Mouse (Mus musculus): ENCODE results near the gene Scrn1. TPM values are rescaled to one million over a fixed set of nuclear protein-coding genes. Genes with fewer than 3 reads are reported as not detected.

Scrn1 gene
- polyA plus RNA-seq, 1 experiment from 2014 or later: 9.1 TPM

DNA sequence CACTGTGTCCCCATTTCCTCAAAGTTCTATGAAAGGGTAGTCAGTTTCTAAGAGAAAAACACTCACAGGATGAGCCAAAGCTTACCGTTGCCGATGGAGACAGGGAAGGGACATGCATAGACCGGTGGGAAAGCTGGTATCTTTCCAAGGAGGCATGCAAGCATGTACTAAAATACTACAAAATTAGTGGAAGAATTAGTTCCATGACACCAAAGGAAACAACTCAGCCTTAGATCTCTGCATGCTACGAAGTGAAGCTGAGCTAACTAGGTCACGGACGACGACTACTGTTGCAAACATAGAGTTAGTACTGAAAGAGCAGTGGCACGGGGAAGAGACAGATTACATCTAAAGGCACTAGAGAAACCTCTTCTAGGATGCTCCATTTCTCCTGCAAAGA lies 20.6 kb upstream of the Scrn1 start:
- Histone ChIP-seq H3K27me3 (ENCODE audit: control insufficient read depth, insufficient read depth, low read length) (no peaks in the 10 kb centered on the region), H3K9me3 (ENCODE audit: control insufficient read depth, low read length) (no peaks in the 10 kb centered on the region), H3K27ac (replicated peaks; ENCODE audit: low read depth, low read length) (no peak overlapping the region), H3K4me2 (ENCODE audit: low read depth, severe bottlenecking) (no peak overlapping the region), H3K4me3 (ENCODE audit: low read depth, low read length) (no peak overlapping the region), H3K9ac (ENCODE audit: low read length) (no peak overlapping the region), H3K4me1 (ENCODE audit: control insufficient read depth, insufficient read depth, low read length) (peaks cover 5% of the 10 kb centered on the region; the same call in 1 of the 2 replicates), H3K36me3 (ENCODE audit: control insufficient read depth, insufficient read depth, low read length) (no peaks in the 10 kb centered on the region)
- ATAC-seq (ENCODE audit: insufficient number of reproducible peaks, low FRiP score, low TSS enrichment, low read depth) (no peak), DNase-seq (ENCODE audit: low spot score) (no peak)
- 84% methylated on average over 8 of the region's 8 CpGs for WGBS

DNA sequence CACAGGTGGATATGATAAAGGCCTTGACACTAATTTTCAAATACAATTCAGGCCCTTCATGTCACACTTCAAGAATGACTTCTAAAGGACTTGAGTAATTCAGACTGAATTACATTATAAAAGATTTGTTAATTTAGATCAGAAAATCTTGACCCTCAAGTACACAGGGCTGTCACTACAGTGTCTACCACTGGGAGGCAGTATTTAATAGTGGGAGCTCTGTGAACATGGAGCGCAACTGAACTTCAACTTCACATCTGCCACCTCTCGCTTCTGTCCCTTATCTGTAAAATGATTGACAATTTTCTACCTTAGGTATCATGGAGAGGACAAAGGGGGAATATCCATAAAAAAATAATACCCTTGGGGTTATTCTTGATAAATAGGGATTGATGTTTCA lies 19.9 kb upstream of the Scrn1 start:
- H3K4me1 ChIP-seq (ENCODE audit: control insufficient read depth, insufficient read depth, low read length): peaks cover under 1% of the 10 kb centered on the region; the same call in 1 of the 2 replicates
- no peak overlapping the region for H3K9ac ChIP-seq (ENCODE audit: low read length)
- H3K9me3 ChIP-seq (ENCODE audit: control insufficient read depth, low read length): no peaks in the 10 kb centered on the region
- no peak overlapping the region for H3K27ac ChIP-seq (replicated peaks; ENCODE audit: low read depth, low read length)
- H3K27me3 ChIP-seq (ENCODE audit: control insufficient read depth, insufficient read depth, low read length): no peaks in the 10 kb centered on the region
- ATAC-seq (ENCODE audit: insufficient number of reproducible peaks, low FRiP score, low TSS enrichment, low read depth): no peak
- WGBS: 23% methylated on average over 2 of the region's 2 CpGs
- H3K36me3 ChIP-seq (ENCODE audit: control insufficient read depth, insufficient read depth, low read length): no peaks in the 10 kb centered on the region
- peak; percentile 59 for DNase-seq (ENCODE audit: low spot score)
- no peak overlapping the region for H3K4me2 ChIP-seq (ENCODE audit: low read depth, severe bottlenecking)
- H3K4me3 ChIP-seq (ENCODE audit: low read depth, low read length): no peak overlapping the region

DNA sequence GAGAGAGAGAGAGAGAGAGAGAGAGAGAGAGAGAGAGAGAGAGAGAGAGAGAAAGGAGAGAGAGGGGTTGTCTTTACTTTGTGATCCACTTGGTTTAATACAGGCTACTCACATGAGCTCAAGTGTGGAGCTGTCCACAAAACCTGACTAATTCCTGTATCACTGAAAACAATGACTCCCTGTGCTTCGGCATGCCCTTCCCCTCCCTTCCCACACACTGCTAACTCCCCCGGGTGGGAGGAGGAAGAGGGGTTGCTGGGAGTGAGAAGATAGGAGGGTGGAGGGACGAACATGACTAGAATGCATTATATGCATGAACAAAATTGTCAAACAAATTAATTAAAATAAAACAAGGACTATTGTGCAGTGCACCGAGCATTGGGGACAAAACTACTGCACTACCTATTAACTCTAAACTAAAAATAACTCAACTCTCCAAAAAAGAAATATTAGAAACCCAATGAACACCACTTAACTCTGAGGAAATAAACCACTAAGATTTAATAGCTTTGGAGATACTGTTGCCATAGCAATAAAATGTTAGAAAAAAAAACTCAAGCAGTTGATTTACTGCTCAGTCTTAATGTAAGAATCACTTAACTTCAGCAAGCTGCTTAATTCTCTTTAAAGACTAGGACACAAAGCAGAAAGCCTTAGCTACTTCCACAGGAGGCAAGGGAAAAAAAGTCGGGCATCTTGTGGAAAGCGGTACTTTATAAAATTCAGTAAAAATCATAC lies 7.1 kb upstream of the Scrn1 start:
- no peak for ATAC-seq (ENCODE audit: insufficient number of reproducible peaks, low FRiP score, low TSS enrichment, low read depth)
- H3K4me2 ChIP-seq (ENCODE audit: low read depth, severe bottlenecking): no peak overlapping the region
- H3K4me3 ChIP-seq (ENCODE audit: low read depth, low read length): no peak overlapping the region
- WGBS: 44% methylated on average over 6 of the region's 6 CpGs
- no peaks in the 10 kb centered on the region for H3K36me3 ChIP-seq (ENCODE audit: control insufficient read depth, insufficient read depth, low read length)
- H3K27ac ChIP-seq (replicated peaks; ENCODE audit: low read depth, low read length): no peak overlapping the region
- no peaks in the 10 kb centered on the region for H3K9me3 ChIP-seq (ENCODE audit: control insufficient read depth, low read length)
- no peak for DNase-seq (ENCODE audit: low spot score)
- no peak overlapping the region for H3K9ac ChIP-seq (ENCODE audit: low read length)
- H3K4me1 ChIP-seq (ENCODE audit: control insufficient read depth, insufficient read depth, low read length): 0 out of 2 replicates have a peak, but pooled peaks cover 6% of the 10 kb centered on the region
- H3K27me3 ChIP-seq (ENCODE audit: control insufficient read depth, insufficient read depth, low read length): no peaks in the 10 kb centered on the region

DNA sequence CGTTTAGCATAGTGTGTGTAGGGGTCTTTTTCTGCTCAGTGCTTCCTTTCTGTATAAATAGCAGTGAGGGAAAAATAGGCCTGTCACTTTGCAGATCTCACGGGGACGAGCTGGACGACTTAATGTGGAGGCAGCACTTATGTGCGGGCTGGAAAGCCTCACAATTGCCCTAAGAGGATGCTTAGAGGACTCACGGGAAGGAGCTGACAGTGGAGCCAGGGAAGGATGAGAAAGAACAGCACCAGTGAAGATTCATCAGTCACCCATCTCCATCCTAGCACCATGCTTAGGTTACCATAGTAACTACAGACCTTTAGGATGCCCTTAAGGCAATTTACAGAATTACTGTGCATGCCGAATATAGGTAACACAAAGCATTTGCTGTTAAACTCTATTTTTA lies 3.5 kb upstream of the Scrn1 start:
- 38% methylated on average over 7 of the region's 7 CpGs for WGBS
- H3K27ac ChIP-seq (replicated peaks; ENCODE audit: low read depth, low read length): no peak overlapping the region
- no peak overlapping the region for H3K4me2 ChIP-seq (ENCODE audit: low read depth, severe bottlenecking)
- H3K36me3 ChIP-seq (ENCODE audit: control insufficient read depth, insufficient read depth, low read length): no peaks in the 10 kb centered on the region
- H3K27me3 ChIP-seq (ENCODE audit: control insufficient read depth, insufficient read depth, low read length): no peaks in the 10 kb centered on the region
- 0 out of 2 replicates have a peak, but pooled peaks cover 5% of the 10 kb centered on the region for H3K4me1 ChIP-seq (ENCODE audit: control insufficient read depth, insufficient read depth, low read length)
- DNase-seq (ENCODE audit: low spot score) (no peak), ATAC-seq (ENCODE audit: insufficient number of reproducible peaks, low FRiP score, low TSS enrichment, low read depth) (no peak)
- H3K9me3 ChIP-seq (ENCODE audit: control insufficient read depth, low read length): no peaks in the 10 kb centered on the region
- no peak overlapping the region for H3K9ac ChIP-seq (ENCODE audit: low read length)
- no peak overlapping the region for H3K4me3 ChIP-seq (ENCODE audit: low read depth, low read length)

DNA sequence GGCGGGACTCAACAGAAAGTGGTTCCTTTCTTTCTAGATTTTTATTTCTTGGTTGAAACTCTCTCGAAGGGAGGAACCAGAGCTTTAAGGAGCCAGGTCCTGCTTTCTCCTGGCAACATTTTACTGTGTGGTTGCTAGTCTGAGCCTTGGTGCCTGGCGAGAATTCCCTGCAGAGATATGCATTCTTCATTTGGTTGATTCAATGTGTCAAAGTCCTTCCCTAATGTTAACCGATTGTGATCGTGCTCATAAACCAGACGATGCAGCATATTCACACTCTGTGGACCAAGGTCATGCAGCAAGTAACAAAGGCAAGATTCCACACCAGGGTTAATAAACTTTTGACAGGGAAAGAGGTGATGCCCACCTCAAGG lies 244 bp upstream of the Scrn1 start:
- 0 out of 2 replicates have a peak, but pooled peaks cover 5% of the 10 kb centered on the region for H3K4me1 ChIP-seq (ENCODE audit: control insufficient read depth, insufficient read depth, low read length)
- peak overlapping the region; percentile 40 for H3K4me3 ChIP-seq (ENCODE audit: low read depth, low read length)
- no peak for DNase-seq (ENCODE audit: low spot score)
- peak overlapping the region; percentile 43; the same call in 1 of the 2 replicates for H3K9ac ChIP-seq (ENCODE audit: low read length)
- H3K27ac ChIP-seq (replicated peaks; ENCODE audit: low read depth, low read length): no peak overlapping the region; the same call in 1 of the 2 replicates
- H3K9me3 ChIP-seq (ENCODE audit: control insufficient read depth, low read length): no peaks in the 10 kb centered on the region
- peak overlapping the region; percentile 79 for H3K4me2 ChIP-seq (ENCODE audit: low read depth, severe bottlenecking)
- no peaks in the 10 kb centered on the region for H3K36me3 ChIP-seq (ENCODE audit: control insufficient read depth, insufficient read depth, low read length)
- WGBS: 20% methylated on average over 6 of the region's 6 CpGs
- no peaks in the 10 kb centered on the region for H3K27me3 ChIP-seq (ENCODE audit: control insufficient read depth, insufficient read depth, low read length)
- no peak for ATAC-seq (ENCODE audit: insufficient number of reproducible peaks, low FRiP score, low TSS enrichment, low read depth)

DNA sequence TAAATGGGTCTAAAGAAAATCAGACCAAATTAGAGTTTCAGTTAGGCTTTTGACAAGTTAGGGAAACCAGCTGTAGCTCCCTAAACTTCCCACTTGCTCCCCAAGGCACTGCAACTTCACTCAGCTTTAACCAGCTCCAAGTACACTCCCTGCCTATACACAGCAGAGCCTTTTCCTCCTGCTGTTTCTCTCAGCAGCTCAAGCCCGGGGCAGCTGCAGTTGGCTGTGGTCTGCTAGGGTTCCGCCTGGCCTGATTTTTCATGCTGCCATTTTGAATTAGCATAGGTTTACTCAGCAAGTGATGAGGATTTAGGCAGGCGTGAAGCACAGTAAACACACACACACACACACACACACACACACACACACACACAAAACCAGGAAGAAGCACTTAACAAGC lies 1.3 kb downstream of the Scrn1 start:
- Histone ChIP-seq H3K4me2 (ENCODE audit: low read depth, severe bottlenecking) (peak overlapping the region; percentile 79; the same call in 1 of the 2 replicates), H3K9me3 (ENCODE audit: control insufficient read depth, low read length) (no peaks in the 10 kb centered on the region), H3K36me3 (ENCODE audit: control insufficient read depth, insufficient read depth, low read length) (no peaks in the 10 kb centered on the region), H3K4me3 (ENCODE audit: low read depth, low read length) (no peak overlapping the region), H3K27me3 (ENCODE audit: control insufficient read depth, insufficient read depth, low read length) (no peaks in the 10 kb centered on the region), H3K27ac (replicated peaks; ENCODE audit: low read depth, low read length) (no peak overlapping the region), H3K9ac (ENCODE audit: low read length) (no peak overlapping the region), H3K4me1 (ENCODE audit: control insufficient read depth, insufficient read depth, low read length) (0 out of 2 replicates have a peak, but pooled peaks cover 5% of the 10 kb centered on the region)
- ATAC-seq (ENCODE audit: insufficient number of reproducible peaks, low FRiP score, low TSS enrichment, low read depth) (no peak), DNase-seq (ENCODE audit: low spot score) (peak; percentile 40)
- whole genome bisulfite sequencing: 35% methylated on average over 3 of the region's 3 CpGs

DNA sequence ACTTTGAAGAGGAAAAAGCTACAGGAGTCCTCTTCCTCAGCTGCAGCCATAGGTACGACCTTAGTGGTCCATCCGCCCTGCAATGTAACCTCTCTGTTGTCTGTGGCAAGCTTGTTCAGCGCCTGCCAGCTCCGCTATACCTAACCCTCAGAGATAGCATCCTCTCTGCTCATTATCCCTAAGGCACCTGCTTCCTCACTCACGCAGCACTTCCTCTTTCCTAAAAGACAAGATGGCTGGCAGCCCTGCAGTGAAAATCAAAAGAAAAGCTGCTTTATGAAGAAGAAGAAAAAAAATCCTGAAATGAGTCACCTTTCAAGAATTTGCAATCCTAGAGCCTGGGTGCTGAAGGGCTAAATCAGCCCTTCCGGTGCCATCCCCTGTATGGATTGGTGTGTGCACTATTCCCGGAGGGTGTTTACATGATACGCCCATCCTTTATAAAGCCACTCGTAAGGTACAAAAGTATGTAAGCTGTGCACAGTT lies 1.7 kb downstream of the Scrn1 start:
- no peak overlapping the region for H3K27ac ChIP-seq (replicated peaks; ENCODE audit: low read depth, low read length)
- H3K4me1 ChIP-seq (ENCODE audit: control insufficient read depth, insufficient read depth, low read length): 0 out of 2 replicates have a peak, but pooled peaks cover 3% of the 10 kb centered on the region
- H3K9ac ChIP-seq (ENCODE audit: low read length): no peak overlapping the region
- H3K4me2 ChIP-seq (ENCODE audit: low read depth, severe bottlenecking): no peak overlapping the region
- DNase-seq (ENCODE audit: low spot score): no peak
- H3K27me3 ChIP-seq (ENCODE audit: control insufficient read depth, insufficient read depth, low read length): no peaks in the 10 kb centered on the region
- 72% methylated on average over 9 of the region's 9 CpGs for WGBS
- H3K4me3 ChIP-seq (ENCODE audit: low read depth, low read length): no peak overlapping the region
- no peaks in the 10 kb centered on the region for H3K36me3 ChIP-seq (ENCODE audit: control insufficient read depth, insufficient read depth, low read length)
- no peaks in the 10 kb centered on the region for H3K9me3 ChIP-seq (ENCODE audit: control insufficient read depth, low read length)
- ATAC-seq (ENCODE audit: insufficient number of reproducible peaks, low FRiP score, low TSS enrichment, low read depth): no peak

DNA sequence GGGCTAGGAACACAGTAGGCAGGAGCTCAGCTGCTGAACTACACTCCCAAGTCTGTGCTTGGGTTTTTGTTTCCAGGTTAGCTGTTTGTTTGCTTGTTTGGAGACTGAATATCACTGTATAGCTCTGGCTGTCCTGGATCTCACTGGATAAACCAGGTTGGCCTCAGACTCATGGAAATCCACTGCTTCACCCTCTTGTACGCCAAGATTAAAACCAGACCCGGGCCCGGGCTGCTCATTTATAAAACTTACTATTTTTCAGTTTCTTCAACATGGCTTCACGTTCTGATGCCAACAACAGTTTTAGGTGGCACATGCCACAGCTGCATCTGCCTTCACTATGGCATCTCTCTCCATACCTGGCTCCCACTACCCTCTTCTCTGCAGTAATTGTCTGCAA lies 2.7 kb downstream of the Scrn1 start:
- H3K4me2 ChIP-seq (ENCODE audit: low read depth, severe bottlenecking): no peak overlapping the region
- H3K4me3 ChIP-seq (ENCODE audit: low read depth, low read length): no peak overlapping the region
- H3K4me1 ChIP-seq (ENCODE audit: control insufficient read depth, insufficient read depth, low read length): 0 out of 2 replicates have a peak, but pooled peaks cover 3% of the 10 kb centered on the region
- 92% methylated on average over 4 of the region's 4 CpGs for WGBS
- no peak overlapping the region for H3K27ac ChIP-seq (replicated peaks; ENCODE audit: low read depth, low read length)
- H3K9me3 ChIP-seq (ENCODE audit: control insufficient read depth, low read length): no peaks in the 10 kb centered on the region
- H3K9ac ChIP-seq (ENCODE audit: low read length): no peak overlapping the region
- H3K36me3 ChIP-seq (ENCODE audit: control insufficient read depth, insufficient read depth, low read length): no peaks in the 10 kb centered on the region
- DNase-seq (ENCODE audit: low spot score) (no peak), ATAC-seq (ENCODE audit: insufficient number of reproducible peaks, low FRiP score, low TSS enrichment, low read depth) (no peak)
- no peaks in the 10 kb centered on the region for H3K27me3 ChIP-seq (ENCODE audit: control insufficient read depth, insufficient read depth, low read length)
